Mouse (Mus musculus) adipocyte (in vitro differentiated cells): ENCODE results near the gene Gm28998.
"Not testable (repeated sequence)": the region's sequence is repeated elsewhere in the genome, so short reads cannot be mapped to it uniquely, and the experiment has no call there.

ENCODE experiments used
- DNase-seq: peaks from one replicate; pipeline ENCODE4 v3.0.0-alpha.2; 2016; ENCODE audit warnings: low spot score

The Gm28998 gene

GRCm38 (mm10) chrY:7253487-7253886, at the start of gene Gm28998:
Gm28998 (plus strand) TSS chrY:7253787.
- not testable (repeated sequence) for DNase-seq
